Mouse (Mus musculus) myocyte (in vitro differentiated cells): ENCODE results near the gene Adcy7. TPM values are rescaled to one million over a fixed set of nuclear protein-coding genes. Genes with fewer than 3 reads are reported as not detected.
A peak's percentile ranks its signal among the peaks of the same experiment; 100 is the strongest.

Experiments used
- H3K27me3 ChIP-seq: one replicate; pipeline ENCODE4 v1.6.1; 2011; ENCODE audit not compliant: control insufficient read depth, insufficient read depth, insufficient read length
- H3K36me3 ChIP-seq: one replicate; pipeline ENCODE4 v1.6.1; 2011; ENCODE audit not compliant: control insufficient read depth, insufficient read depth
- H3K4me2 ChIP-seq: one replicate; pipeline ENCODE4 v1.6.1; 2011; ENCODE audit warnings: low read depth, control low read depth
- H3K4me3 ChIP-seq: one replicate; pipeline ENCODE4 v1.5.1; 2011; ENCODE audit warnings: mild to moderate bottlenecking, control low read depth, moderate library complexity
- H3K79me2 ChIP-seq: one replicate; pipeline ENCODE4 v1.6.1; 2011; ENCODE audit not compliant: control insufficient read depth, insufficient read depth
- H3ac ChIP-seq: one replicate; pipeline ENCODE4 v1.6.1; 2011; ENCODE audit not compliant: control insufficient read depth, insufficient read length
- CEBPB ChIP-seq: IDR thresholded peaks from 2 replicates; pipeline ENCODE4 v1.6.1; 2011; ENCODE audit warnings: mild to moderate bottlenecking, moderate library complexity; ENCODE audit not compliant: poor library complexity, insufficient read depth, severe bottlenecking
- E2F4 ChIP-seq: IDR thresholded peaks from one replicate; pipeline ENCODE4 v1.6.1; 2011; ENCODE audit warnings: mild to moderate bottlenecking, control low read depth, moderate library complexity; ENCODE audit not compliant: insufficient read depth
- MAX ChIP-seq: IDR thresholded peaks from one replicate; pipeline ENCODE4 v1.6.1; 2011; ENCODE audit warnings: low read depth, mild to moderate bottlenecking, control low read depth
- MYOD1 ChIP-seq, 3 experiments: IDR thresholded peaks; one replicate each; pipeline ENCODE4 v1.6.1; 2011; ENCODE audit warnings: control low read depth in 2 of 3, low read depth in 2 of 3, mild to moderate bottlenecking in 2 of 3, moderate library complexity in 1 of 3; ENCODE audit not compliant: insufficient read length in 2 of 3, control insufficient read depth in 1 of 3
- MYOG ChIP-seq, 3 experiments: IDR thresholded peaks; one replicate each; pipeline ENCODE4 v1.6.1; 2011; ENCODE audit warnings: control low read depth in 2 of 3, low read depth in 2 of 3, mild to moderate bottlenecking in 2 of 3; ENCODE audit not compliant: insufficient read length in 2 of 3, control insufficient read depth in 1 of 3, insufficient read depth in 1 of 3
- POLR2A ChIP-seq: IDR thresholded peaks from one replicate; pipeline ENCODE4 v1.6.1; 2011; ENCODE audit warnings: low read depth, mild to moderate bottlenecking, control low read depth, moderate library complexity; ENCODE audit not compliant: insufficient read length
- POLR2AphosphoS2 ChIP-seq: IDR thresholded peaks from one replicate; pipeline ENCODE4 v1.6.1; 2011; ENCODE audit warnings: low read depth, control low read depth; ENCODE audit not compliant: insufficient read length
- REST ChIP-seq: IDR thresholded peaks from one replicate; pipeline ENCODE4 v1.6.1; 2011; ENCODE audit warnings: mild to moderate bottlenecking, control low read depth, moderate library complexity; ENCODE audit not compliant: insufficient read depth, insufficient read length
- SRF ChIP-seq: IDR thresholded peaks from one replicate; pipeline ENCODE4 v1.6.1; 2011; ENCODE audit warnings: low read depth; ENCODE audit not compliant: control insufficient read depth, insufficient read length
- TCF12 ChIP-seq: IDR thresholded peaks from one replicate; pipeline ENCODE4 v1.6.1; 2011; ENCODE audit warnings: mild to moderate bottlenecking, control low read depth; ENCODE audit not compliant: poor library complexity, insufficient read depth, severe bottlenecking
- TCF3 ChIP-seq: IDR thresholded peaks from one replicate; pipeline ENCODE4 v1.6.1; 2011; ENCODE audit warnings: low read depth, control low read depth; ENCODE audit not compliant: insufficient read length
- USF1 ChIP-seq: IDR thresholded peaks from one replicate; pipeline ENCODE4 v1.6.1; 2011; ENCODE audit warnings: low read depth, mild to moderate bottlenecking, control low read depth, moderate library complexity
- polyA plus RNA-seq: library from polyadenylated mRNA; unstranded; fragments of >200 nt; fragmentation: generic; extraction: Trizol; gene quantifications from one replicate; pipeline ENCODE4 v1.2.1, GENCODE M21; 2012; ENCODE audit warnings: missing spikeins

The Adcy7 gene
- polyA plus RNA-seq, 1 experiment = 72.3 TPM

- Histone ChIP-seq H3K79me2 (peaks cover 60% of the 10 kb centered on the region), H3K36me3 (peaks cover 20% of the 10 kb centered on the region), H3ac (no peak overlapping the region), H3K4me3 (no peak overlapping the region), H3K27me3 (no peaks in the 10 kb centered on the region), H3K4me2 (no peak overlapping the region)
- TF ChIP-seq MAX (no peak), REST (no peak), E2F4 (no peak), POLR2AphosphoS2 (no peak), MYOD1 (IDR thresholded peaks at IDR 0.05; ENCODE audit: control insufficient read depth in 1 of 3, insufficient read length in 2 of 3, low read depth in 2 of 3) (no peak), USF1 (no peak), MYOG (IDR thresholded peaks at IDR 0.05; ENCODE audit: control insufficient read depth in 1 of 3, insufficient read depth in 1 of 3, insufficient read length in 2 of 3, low read depth in 2 of 3) (no peak), TCF3 (no peak), POLR2A (no peak), TCF12 (no peak), CEBPB (no peak), SRF (no peak)
Observed at GRCm38 (mm10) chr8:88299907-88300603, 27.9 kb downstream of the Adcy7 start.

DNA sequence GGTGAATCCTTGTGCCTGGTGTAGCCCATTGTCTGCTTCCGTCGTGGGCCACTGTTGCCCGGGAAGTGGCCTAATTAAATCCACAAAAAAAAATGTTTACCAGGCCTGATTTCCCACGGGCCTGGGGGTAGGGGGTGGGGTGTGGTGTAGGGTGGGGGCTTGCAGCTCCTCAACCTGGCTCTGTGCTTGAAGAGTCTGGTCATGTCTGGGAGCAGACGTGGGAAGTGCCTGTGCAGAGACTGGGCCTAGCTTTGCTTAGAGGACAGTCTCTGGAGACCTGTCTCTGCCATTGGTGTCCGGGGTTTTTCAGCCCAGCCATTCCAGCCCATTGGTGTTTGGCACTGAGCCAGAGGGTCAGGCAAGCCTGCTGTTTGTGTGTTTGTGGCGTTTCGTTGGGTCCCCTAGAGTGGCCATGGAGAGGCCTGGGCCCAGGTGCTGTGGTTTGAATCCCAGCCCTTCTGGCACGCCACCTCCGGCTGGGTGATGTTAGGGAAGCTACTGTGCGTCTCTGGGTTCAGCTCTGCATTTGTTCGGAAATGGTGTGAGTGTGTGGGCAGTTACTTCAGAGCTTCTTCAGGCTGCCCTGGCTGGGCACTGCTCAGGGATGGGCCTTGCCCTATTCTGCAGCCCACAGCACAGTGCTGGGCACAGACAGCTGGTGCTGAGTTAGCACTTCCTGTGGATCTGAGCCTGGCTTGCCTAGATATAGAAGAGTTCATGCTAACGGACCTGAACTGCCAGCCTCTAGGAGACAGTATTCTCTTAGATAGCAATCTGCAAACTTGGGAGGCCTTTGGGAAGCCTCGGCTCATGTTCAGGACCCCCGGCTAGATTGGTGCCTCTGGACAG lies 29.6 kb downstream of the Adcy7 start:
- no peak overlapping the region for H3K4me2 ChIP-seq
- no peaks in the 10 kb centered on the region for H3K27me3 ChIP-seq
- TF ChIP-seq MAX (no peak), E2F4 (no peak), TCF3 (no peak), MYOG (IDR thresholded peaks at IDR 0.05; ENCODE audit: control insufficient read depth in 1 of 3, insufficient read depth in 1 of 3, insufficient read length in 2 of 3, low read depth in 2 of 3) (peak; percentile 3 to 65 (median 61)), USF1 (no peak), MYOD1 (IDR thresholded peaks at IDR 0.05; ENCODE audit: control insufficient read depth in 1 of 3, insufficient read length in 2 of 3, low read depth in 2 of 3) (peak in 2 of 3 experiments; percentile 59 to 75), SRF (no peak), CEBPB (no peak), TCF12 (no peak)
- peaks cover 54% of the 10 kb centered on the region for H3K79me2 ChIP-seq
- peaks cover 21% of the 10 kb centered on the region for H3K36me3 ChIP-seq
- H3ac ChIP-seq = no peak overlapping the region
- no peak overlapping the region for H3K4me3 ChIP-seq

DNA sequence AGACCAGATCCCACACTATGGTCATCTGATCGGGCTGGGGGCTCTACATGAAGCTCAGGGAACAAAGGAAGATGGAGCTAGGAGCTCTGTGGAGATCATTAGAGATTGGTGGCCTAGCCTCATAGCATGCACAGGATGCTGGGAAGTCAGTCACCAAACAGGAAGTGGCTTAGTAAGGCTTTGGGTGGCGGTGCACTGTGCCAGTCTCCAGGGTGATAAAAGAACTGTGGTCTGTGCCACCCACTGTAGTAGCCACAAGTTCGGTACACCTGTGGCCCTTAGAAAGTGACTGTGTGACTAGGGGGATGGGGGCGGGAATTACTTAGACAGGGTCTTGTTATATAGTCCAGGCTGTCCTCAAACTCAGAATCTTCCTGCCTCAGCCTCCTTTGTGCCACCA lies 33.6 kb downstream of the Adcy7 start:
- no peak overlapping the region for H3K4me3 ChIP-seq
- peaks cover 29% of the 10 kb centered on the region for H3K36me3 ChIP-seq
- H3ac ChIP-seq = no peak overlapping the region
- H3K79me2 ChIP-seq = peaks cover 38% of the 10 kb centered on the region
- H3K4me2 ChIP-seq = no peak overlapping the region
- peak in 1 of 3 experiments; percentile 8 for TF ChIP-seq MYOD1 (IDR thresholded peaks at IDR 0.05; ENCODE audit: control insufficient read depth in 1 of 3, insufficient read length in 2 of 3, low read depth in 2 of 3)
- TF ChIP-seq MAX = no peak
- H3K27me3 ChIP-seq = no peaks in the 10 kb centered on the region

- H3K4me2 ChIP-seq = no peak overlapping the region
- no peak overlapping the region for H3K4me3 ChIP-seq
- H3ac ChIP-seq = no peak overlapping the region
- TF ChIP-seq E2F4 = no peak
- no peak for TF ChIP-seq POLR2A
- no peak for TF ChIP-seq CEBPB
- TF ChIP-seq MYOD1 (IDR thresholded peaks at IDR 0.05; ENCODE audit: control insufficient read depth in 1 of 3, insufficient read length in 2 of 3, low read depth in 2 of 3) = no peak
- TF ChIP-seq MYOG (IDR thresholded peaks at IDR 0.05; ENCODE audit: control insufficient read depth in 1 of 3, insufficient read depth in 1 of 3, insufficient read length in 2 of 3, low read depth in 2 of 3) = no peak
- no peak for TF ChIP-seq USF1
- TF ChIP-seq POLR2AphosphoS2 = no peak
- no peak for TF ChIP-seq MAX
- TF ChIP-seq TCF3 = no peak
- TF ChIP-seq REST = no peak
- no peak for TF ChIP-seq TCF12
- no peak for TF ChIP-seq SRF
- H3K79me2 ChIP-seq = peaks cover 31% of the 10 kb centered on the region
- H3K27me3 ChIP-seq = no peaks in the 10 kb centered on the region
- H3K36me3 ChIP-seq = peaks cover 35% of the 10 kb centered on the region
Observed at GRCm38 (mm10) chr8:88306511-88306910, 34.3 kb downstream of the Adcy7 start.
